Mouse (Mus musculus) intestine, embryonic 16.5 days (tissue): ENCODE data around the gene Gramd4. TPM values are rescaled to one million over a fixed set of nuclear protein-coding genes. Genes with fewer than 3 reads are reported as not detected.

ENCODE experiments used
- ATAC-seq: fragments of 200-750 bp; cut with Nextera tagmentation; 2 replicates; pipeline ENCODE4 v1.8.0; 2017; ENCODE audit warnings: moderate TSS enrichment, moderate library complexity
- H3K27ac ChIP-seq: fragments of 300-500 bp; sonication (generic); 2 replicates; pipeline ENCODE4 v1.5.1; 2014; ENCODE audit warnings: mild to moderate bottlenecking, low read length
- H3K27me3 ChIP-seq: fragments of 300-500 bp; sonication (generic); replicated peaks from 2 replicates; pipeline ENCODE4 v1.6.1; 2014; ENCODE audit warnings: low read length, control low read depth, mixed read lengths; ENCODE audit not compliant: control insufficient read depth, insufficient read depth
- H3K36me3 ChIP-seq: fragments of 300-500 bp; sonication (generic); 2 replicates; pipeline ENCODE4 v1.6.1; 2014; ENCODE audit warnings: low read length, control low read depth; ENCODE audit not compliant: control insufficient read depth, insufficient read depth
- H3K4me1 ChIP-seq: fragments of 300-500 bp; sonication (generic); 2 replicates; pipeline ENCODE4 v1.6.1; 2014; ENCODE audit warnings: low read length, control low read depth, mixed read lengths; ENCODE audit not compliant: control insufficient read depth, insufficient read depth
- H3K4me2 ChIP-seq: fragments of 300-500 bp; sonication (generic); 2 replicates; pipeline ENCODE4 v1.6.1; 2014; ENCODE audit warnings: low read depth, low read length, control low read depth
- H3K4me3 ChIP-seq: fragments of 300-500 bp; sonication (generic); 2 replicates; pipeline ENCODE4 v1.5.1; 2014; ENCODE audit warnings: mild to moderate bottlenecking, low read length
- H3K9ac ChIP-seq: fragments of 300-500 bp; sonication (generic); 2 replicates; pipeline ENCODE4 v1.6.1; 2014; ENCODE audit warnings: low read depth, low read length
- H3K9me3 ChIP-seq: fragments of 300-500 bp; sonication (generic); 2 replicates; pipeline ENCODE4 v1.6.1; 2016; ENCODE audit warnings: low read length, control low read depth; ENCODE audit not compliant: control insufficient read depth
- WGBS: fragments of 180-500 bp; shearing (Covaris S2); extraction: QIAGEN DNeasy Blood & Tissue Kit; methylation state at CpG from one replicate; pipeline ENCODE4 v1.1.7; 2014; 5-methylcytosine and 5-hydroxymethylcytosine counted together
- polyA plus RNA-seq: library from polyadenylated mRNA; unstranded; fragments of >200 nt; fragmentation: Nextera tagmentation; extraction: Ambion mirVana; gene quantifications from 2 replicates; pipeline ENCODE4 v1.2.1, GENCODE M21; 2015

The Gramd4 gene
- polyA plus RNA-seq, 1 experiment from 2014 or later = 9.1 TPM

GRCm38 (mm10) chr15:86184851-86185688 is 127.6 kb downstream of the Gramd4 start:
- peak overlapping the region; percentile 89 for H3K9ac ChIP-seq
- H3K4me2 ChIP-seq = peak overlapping the region; percentile 90
- peak overlapping the region; percentile 87 for H3K4me3 ChIP-seq
- H3K9me3 ChIP-seq = no peaks in the 10 kb centered on the region
- peak overlapping the region; percentile 80 for H3K27ac ChIP-seq
- no peaks in the 10 kb centered on the region for H3K36me3 ChIP-seq
- under 1% methylated on average over 63 of the region's 70 CpGs for WGBS
- peak; percentile 55 for ATAC-seq
- H3K4me1 ChIP-seq = peaks cover 38% of the 10 kb centered on the region
- H3K27me3 ChIP-seq = no peaks in the 10 kb centered on the region

- peak; percentile 51 for ATAC-seq
- H3K27ac ChIP-seq = peak within 1 kb of the TSS; percentile 80
- H3K36me3 ChIP-seq = no peaks in the 10 kb centered on the region
- peak within 1 kb of the TSS; percentile 87 for H3K4me3 ChIP-seq
- no peaks in the 10 kb centered on the region for H3K27me3 ChIP-seq
- no peaks in the 10 kb centered on the region for H3K9me3 ChIP-seq
- H3K4me2 ChIP-seq = peak within 1 kb of the TSS; percentile 90
- peak within 1 kb of the TSS; percentile 89 for H3K9ac ChIP-seq
- H3K4me1 ChIP-seq = peaks cover 38% of the 10 kb centered on the region
- WGBS = 3% methylated on average over 42 of the region's 43 CpGs
These were observed 128.4 kb downstream of the Gramd4 start, which contains the start of gene Cerk for GRCm38 (mm10) chr15:86185689-86186569. Gene Cerk, minus strand, starts transcription at chr15:86186141.

- H3K4me1 ChIP-seq = peaks cover 37% of the 10 kb centered on the region
- no peak overlapping the region for H3K4me3 ChIP-seq
- no peaks in the 10 kb centered on the region for H3K36me3 ChIP-seq
- H3K27me3 ChIP-seq = no peaks in the 10 kb centered on the region
- H3K27ac ChIP-seq = no peak overlapping the region
- no peaks in the 10 kb centered on the region for H3K9me3 ChIP-seq
- H3K9ac ChIP-seq = no peak overlapping the region
- no peak for ATAC-seq
- no peak overlapping the region for H3K4me2 ChIP-seq
- WGBS = 61% methylated on average over 3 of the region's 3 CpGs
These were observed 129.2 kb downstream of the Gramd4 start for GRCm38 (mm10) chr15:86186686-86187085.

Other genes with a start within 250 kb of the Gramd4 start
- gene Cdpf1, start 246.0 kb upstream of the Gramd4 start, polyA plus RNA-seq = 58.2 and 62.2 TPM in 2 replicates
- 0.17 and 0.18 TPM in 2 replicates for gene Pkdrej, start 236.0 kb upstream of the Gramd4 start, polyA plus RNA-seq
- 13.4 and 15.1 TPM in 2 replicates for gene Ttc38, start 225.4 kb upstream of the Gramd4 start, polyA plus RNA-seq
- gene Gtse1, start 197.9 kb upstream of the Gramd4 start, polyA plus RNA-seq = 20.0 and 22.9 TPM in 2 replicates
- gene Trmu, start 178.4 kb upstream of the Gramd4 start, polyA plus RNA-seq = 36.7 and 37.3 TPM in 2 replicates
- gene Celsr1, start 23.9 kb upstream of the Gramd4 start, polyA plus RNA-seq = 0.51 and 0.70 TPM in 2 replicates
- 7.9 and 8.0 TPM in 2 replicates for gene Cerk, start 128.4 kb downstream of the Gramd4 start, polyA plus RNA-seq
- 12.5 and 13.7 TPM in 2 replicates for gene Tbc1d22a, start 156.8 kb downstream of the Gramd4 start, polyA plus RNA-seq